27 mouse cellular contexts compared by ENCODE assay signal in genomic region chr9:117754651-117755050, GRCm38 (mm10).
DNase-seq lines count a peak whose midpoint lies in the region; ATAC-seq lines count a peak whose summit lies in the region.
"Had no signal": no experiment of that assay in that cellular context is flagged by ENCODE, and none has a peak within 500 bp of the region (broad histone marks: within the 10 kb centered on the region; RNA-seq: fewer than 3 reads in every experiment).

No protein-coding gene starts in this region.

- H3K4me2 ChIP-seq in forebrain, embryonic 14.5 days (ENCODE audit: low read length) = no peak overlapping the region
- H3K4me2 ChIP-seq: embryonic facial prominence, embryonic 13.5 days; embryonic facial prominence, embryonic 15.5 days; forebrain, embryonic 12.5 days; forebrain, embryonic 15.5 days had no signal

- no peaks in the 10 kb centered on the region for H3K4me1 ChIP-seq in forebrain, embryonic 14.5 days (ENCODE audit: control insufficient read depth, insufficient read depth, low read length)
- H3K4me1 ChIP-seq: embryonic facial prominence, embryonic 15.5 days; forebrain, embryonic 12.5 days; forebrain, embryonic 15.5 days had no signal

- peak; percentile 5 for DNase-seq in gastrocnemius, postnatal 14 days
- no peak for DNase-seq in gastrocnemius, postnatal 25 days
- peak; percentile 9 for DNase-seq in mesoderm, embryonic 11.5 days (ENCODE audit: low read depth, low spot score)
- DNase-seq in embryo, embryonic 10 days (ENCODE audit: low spot score) = no peak
- no peak for DNase-seq in forebrain, embryonic 14.5 days (ENCODE audit: low spot score)
- DNase-seq: adrenal gland, adult 8-10 months; adrenal gland, postnatal 14 days; adrenal gland, postnatal 36 days; B cell, adult 2 months; cerebellum, adult 11-12 months; cerebellum, adult 2 months; cerebellum, adult 9-10 months; cerebellum, postnatal 10 days; cerebellum, postnatal 25 days; embryo, embryonic 11 days; forebrain, postnatal 0 days had no signal

- H3K36me3 ChIP-seq in forebrain, embryonic 14.5 days (ENCODE audit: control insufficient read depth, insufficient read depth, low read length) = no peaks in the 10 kb centered on the region
- H3K36me3 ChIP-seq: embryonic facial prominence, embryonic 13.5 days; embryonic facial prominence, embryonic 15.5 days; forebrain, embryonic 10.5 days; forebrain, embryonic 12.5 days; forebrain, embryonic 15.5 days; G1E had no signal

- intact Hi-C loops in gastrocnemius, postnatal 14 days (cut with DNase I; ENCODE audit: low total_unique reads) = no loop called here

- WGBS in forebrain, embryonic 14.5 days = 93% methylated on average over 6 of the region's 6 CpGs

- no peaks in the 10 kb centered on the region for H3K27me3 ChIP-seq in forebrain, embryonic 14.5 days (replicated peaks; ENCODE audit: control insufficient read depth, insufficient read depth, low read length)
- H3K27me3 ChIP-seq: CH12.LX; embryonic facial prominence, embryonic 13.5 days; embryonic facial prominence, embryonic 15.5 days; forebrain, embryonic 12.5 days; forebrain, embryonic 15.5 days had no signal

- no peaks in the 10 kb centered on the region for H3K9me3 ChIP-seq in forebrain, embryonic 14.5 days (replicated peaks; ENCODE audit: control insufficient read depth, low read length)
- H3K9me3 ChIP-seq: embryonic facial prominence, embryonic 13.5 days; embryonic facial prominence, embryonic 15.5 days; forebrain, embryonic 10.5 days; forebrain, embryonic 12.5 days; forebrain, embryonic 15.5 days had no signal

- no peak for ATAC-seq in forebrain, embryonic 14.5 days
- ATAC-seq: activated CD4-positive, CD25-positive, alpha-beta regulatory T cell, adult 4 months; CD4-positive, CD25-positive, alpha-beta regulatory T cell, adult 4 months; forebrain, embryonic 15.5 days; forebrain, postnatal 0 days; Patski had no signal

- no peak overlapping the region for H3K9ac ChIP-seq in forebrain, embryonic 14.5 days (ENCODE audit: low read length)
- H3K9ac ChIP-seq: embryonic facial prominence, embryonic 13.5 days; embryonic facial prominence, embryonic 15.5 days; forebrain, embryonic 12.5 days; forebrain, embryonic 15.5 days; forebrain, postnatal 0 days had no signal

- no peak overlapping the region for H3K4me3 ChIP-seq in forebrain, embryonic 14.5 days (ENCODE audit: low read depth, low read length)
- H3K4me3 ChIP-seq: embryonic facial prominence, embryonic 13.5 days; embryonic facial prominence, embryonic 15.5 days; erythroblast, embryonic 14.5 days; forebrain, embryonic 10.5 days; forebrain, embryonic 12.5 days; forebrain, embryonic 15.5 days had no signal

- H3K27ac ChIP-seq in forebrain, embryonic 14.5 days (ENCODE audit: low read depth, low read length) = no peak overlapping the region
- H3K27ac ChIP-seq: embryonic facial prominence, embryonic 13.5 days; embryonic facial prominence, embryonic 15.5 days; forebrain, embryonic 10.5 days; forebrain, embryonic 12.5 days; forebrain, embryonic 15.5 days had no signal

Comparison
In these comparisons a context has a peak if more than half of its experiments do, and no peak if none do; other contexts are left out.
1. DNase-seq: peak in gastrocnemius, postnatal 14 days (single experiment) and mesoderm, embryonic 11.5 days (single experiment); none in gastrocnemius, postnatal 25 days (single experiment), embryo, embryonic 10 days (single experiment) and forebrain, embryonic 14.5 days (single experiment).